Mouse (Mus musculus) liver, embryonic 13.5 days (tissue): ENCODE measurements around the gene Frs2. TPM values are rescaled to one million over a fixed set of nuclear protein-coding genes. Genes with fewer than 3 reads are reported as not detected.
"Not testable (repeated sequence)": the region's sequence is repeated elsewhere in the genome, so short reads cannot be mapped to it uniquely, and the experiment has no call there.

Experiments used
- ATAC-seq: fragments of 200-750 bp; cut with Nextera tagmentation; 2 replicates; pipeline ENCODE4 v1.8.0; 2017; ENCODE audit warnings: low read depth, mild to moderate bottlenecking, moderate number of reproducible peaks, moderate library complexity
- DNase-seq: peaks from one replicate; pipeline ENCODE4 v3.0.0; 2022
- H3K27ac ChIP-seq: fragments of 300-500 bp; sonication (generic); 2 replicates; pipeline ENCODE4 v1.5.1; 2015; ENCODE audit warnings: moderate library complexity, mild to moderate bottlenecking, inconsistent platforms
- H3K27me3 ChIP-seq: fragments of 300-500 bp; sonication (generic); 2 replicates; pipeline ENCODE4 v1.6.1; 2015; ENCODE audit warnings: mild to moderate bottlenecking, inconsistent platforms
- H3K36me3 ChIP-seq: fragments of 300-500 bp; sonication (generic); 2 replicates; pipeline ENCODE4 v1.6.1; 2015; ENCODE audit warnings: mild to moderate bottlenecking, inconsistent platforms
- H3K4me1 ChIP-seq: fragments of 300-500 bp; sonication (generic); replicated peaks from 2 replicates; pipeline ENCODE4 v1.6.1; 2015; ENCODE audit warnings: inconsistent platforms
- H3K4me2 ChIP-seq: fragments of 300-500 bp; sonication (generic); 2 replicates; pipeline ENCODE4 v1.6.1; 2015; ENCODE audit warnings: inconsistent platforms, mild to moderate bottlenecking, moderate library complexity
- H3K4me3 ChIP-seq: fragments of 300-500 bp; sonication (generic); replicated peaks from 2 replicates; pipeline ENCODE4 v1.5.1; 2015; ENCODE audit warnings: mild to moderate bottlenecking, inconsistent platforms
- H3K9ac ChIP-seq: fragments of 300-500 bp; sonication (generic); 2 replicates; pipeline ENCODE4 v1.6.1; 2015; ENCODE audit warnings: mild to moderate bottlenecking, inconsistent platforms
- H3K9me3 ChIP-seq: fragments of 300-500 bp; sonication (generic); replicated peaks from 2 replicates; pipeline ENCODE4 v1.6.1; 2016; ENCODE audit warnings: inconsistent platforms
- WGBS: fragments of 180-500 bp; shearing (Covaris S2); methylation state at CpG from one replicate; pipeline ENCODE4 v1.1.7; 2015; ENCODE audit not compliant: insufficient replicate concordance; 5-methylcytosine and 5-hydroxymethylcytosine counted together
- polyA plus RNA-seq: library from polyadenylated mRNA; unstranded; fragments of >200 nt; fragmentation: Nextera tagmentation; extraction: Ambion mirVana; gene quantifications from 2 replicates; pipeline ENCODE4 v1.2.1, GENCODE M21; 2015

The Frs2 gene
- polyA plus RNA-seq, 1 experiment from 2014 or later: 8.1 TPM

DNA sequence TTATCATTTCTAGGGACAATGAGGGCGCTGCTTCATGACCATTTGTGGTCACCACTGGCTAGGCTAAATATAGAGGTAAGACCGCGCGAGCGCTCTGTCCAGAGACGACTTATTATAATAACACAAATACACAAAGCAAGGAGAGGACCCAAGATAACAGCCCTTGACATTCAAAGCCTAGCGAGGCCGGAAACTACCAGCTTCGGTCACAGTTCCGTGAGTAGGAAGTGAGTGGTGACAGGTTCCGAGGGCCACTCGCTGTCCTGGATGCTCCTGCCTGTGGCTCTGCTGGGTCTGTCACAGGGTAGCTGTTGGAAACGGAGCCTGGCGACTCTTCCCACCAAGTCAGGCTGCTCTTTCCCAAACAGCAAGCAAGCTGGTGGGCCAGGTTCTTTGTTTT, 106.0 kb downstream of the Frs2 start:
- DNase-seq: no peak
- no peak overlapping the region for H3K4me3 ChIP-seq

GRCm38 (mm10) chr10:117040355-117040754, 108.0 kb downstream of the Frs2 start:
- no peak for ATAC-seq
- no peak for DNase-seq
- peaks cover 3% of the 10 kb centered on the region for H3K27me3 ChIP-seq
- H3K4me1 ChIP-seq: peaks cover 13% of the 10 kb centered on the region
- H3K4me3 ChIP-seq: no peak overlapping the region
- H3K9me3 ChIP-seq: no peaks in the 10 kb centered on the region
- no peak overlapping the region for H3K4me2 ChIP-seq
- no peaks in the 10 kb centered on the region for H3K36me3 ChIP-seq
- no peak overlapping the region for H3K27ac ChIP-seq
- no peak overlapping the region for H3K9ac ChIP-seq
- WGBS: 49% methylated on average over 6 of the region's 6 CpGs

More for the DNA sequence above, 106.0 kb downstream of the Frs2 start:
- Histone ChIP-seq H3K4me1 (peaks cover 16% of the 10 kb centered on the region), H3K27me3 (peaks cover 15% of the 10 kb centered on the region), H3K9me3 (no peaks in the 10 kb centered on the region), H3K36me3 (no peaks in the 10 kb centered on the region), H3K4me2 (no peak overlapping the region), H3K9ac (no peak overlapping the region), H3K27ac (no peak overlapping the region)
- WGBS: 49% methylated on average over 14 of the region's 14 CpGs
- ATAC-seq: no peak

- H3K27ac ChIP-seq: no peak overlapping the region
- no peak for ATAC-seq
- no peak overlapping the region for H3K9ac ChIP-seq
- H3K4me2 ChIP-seq: no peak overlapping the region
- no peaks in the 10 kb centered on the region for H3K36me3 ChIP-seq
- no peak overlapping the region for H3K4me3 ChIP-seq
- H3K4me1 ChIP-seq: no peaks in the 10 kb centered on the region
- DNase-seq: peak; percentile 47
- no peaks in the 10 kb centered on the region for H3K27me3 ChIP-seq
- no peaks in the 10 kb centered on the region for H3K9me3 ChIP-seq
- 15% methylated on average over 8 of the region's 8 CpGs for WGBS
These were observed 114.5 kb downstream of the Frs2 start for GRCm38 (mm10) chr10:117033785-117034184.

GRCm38 (mm10) chr10:117031160-117031559, 117.2 kb downstream of the Frs2 start:
- ATAC-seq (no peak), DNase-seq (no peak)
- Histone ChIP-seq H3K27ac (no peak overlapping the region), H3K36me3 (no peaks in the 10 kb centered on the region), H3K9me3 (no peaks in the 10 kb centered on the region), H3K4me3 (no peak overlapping the region), H3K4me2 (no peak overlapping the region), H3K4me1 (no peaks in the 10 kb centered on the region), H3K9ac (no peak overlapping the region), H3K27me3 (no peaks in the 10 kb centered on the region)
- whole genome bisulfite sequencing: 76% methylated on average over 3 of the region's 3 CpGs

GRCm38 (mm10) chr10:117026176-117026575, 122.2 kb downstream of the Frs2 start:
- 70% methylated on average over 8 of the region's 8 CpGs for WGBS
- Histone ChIP-seq H3K9ac (no peak overlapping the region), H3K9me3 (no peaks in the 10 kb centered on the region), H3K36me3 (no peaks in the 10 kb centered on the region), H3K27ac (no peak overlapping the region), H3K4me3 (no peak overlapping the region), H3K27me3 (peaks cover 26% of the 10 kb centered on the region), H3K4me1 (no peaks in the 10 kb centered on the region), H3K4me2 (no peak overlapping the region)
- ATAC-seq (no peak), DNase-seq (no peak)

DNA sequence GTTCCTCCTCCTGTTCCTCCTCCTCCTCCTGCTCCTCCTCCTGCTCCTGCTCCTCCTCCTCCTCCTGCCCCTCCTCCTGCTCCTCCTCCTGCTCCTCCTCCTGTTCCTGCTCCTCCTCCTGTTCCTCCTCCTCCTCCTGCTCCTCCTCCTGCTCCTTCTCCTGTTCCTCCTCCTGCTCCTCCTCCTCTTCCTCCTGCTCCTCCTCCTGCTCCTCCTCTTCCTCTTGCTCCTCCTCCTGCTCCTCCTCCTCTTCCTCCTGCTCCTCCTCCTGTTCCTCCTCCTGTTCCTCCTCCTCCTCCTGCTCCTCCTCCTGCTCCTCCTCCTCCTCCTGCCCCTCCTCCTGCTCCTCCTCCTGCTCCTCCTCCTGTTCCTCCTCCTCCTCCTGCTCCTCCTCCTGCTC, 122.6 kb downstream of the Frs2 start:
- H3K36me3 ChIP-seq, DNase-seq, H3K9me3 ChIP-seq, H3K9ac ChIP-seq, H3K27ac ChIP-seq, H3K4me1 ChIP-seq, H3K4me3 ChIP-seq, ATAC-seq, H3K4me2 ChIP-seq: not testable (repeated sequence)
- peaks cover 29% of the 10 kb centered on the region for H3K27me3 ChIP-seq

DNA sequence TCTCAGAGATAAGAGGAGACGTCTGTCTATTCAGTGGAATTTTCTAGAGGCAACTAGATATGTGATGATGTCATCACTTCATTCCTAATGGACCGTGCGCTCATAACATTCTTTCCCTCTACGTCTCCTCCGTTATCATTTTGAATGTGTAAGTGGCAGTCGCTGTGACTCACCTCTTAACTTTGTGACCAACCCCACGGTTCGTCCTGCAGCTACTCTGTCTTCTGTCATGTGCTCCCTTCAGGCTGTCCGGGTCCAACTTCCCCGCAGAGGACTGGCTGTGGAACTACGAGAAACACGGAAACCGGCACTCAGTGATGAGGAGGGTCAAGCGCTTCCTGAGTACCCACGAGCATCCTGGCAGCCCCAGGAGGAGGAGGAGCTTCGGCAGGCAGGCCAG, 124.6 kb downstream of the Frs2 start:
- ATAC-seq (no peak), DNase-seq (no peak)
- no peak overlapping the region for H3K4me3 ChIP-seq
- no peaks in the 10 kb centered on the region for H3K36me3 ChIP-seq
- peaks cover 29% of the 10 kb centered on the region for H3K27me3 ChIP-seq
- no peak overlapping the region for H3K9ac ChIP-seq
- H3K4me2 ChIP-seq: peak overlapping the region; percentile 30
- H3K4me1 ChIP-seq: no peaks in the 10 kb centered on the region
- WGBS: 27% methylated on average over 16 of the region's 16 CpGs
- H3K27ac ChIP-seq: no peak overlapping the region
- H3K9me3 ChIP-seq: no peaks in the 10 kb centered on the region

- no peak overlapping the region for H3K9ac ChIP-seq
- H3K27ac ChIP-seq: no peak overlapping the region
- no peak overlapping the region for H3K4me3 ChIP-seq
- DNase-seq (no peak), ATAC-seq (no peak)
- H3K36me3 ChIP-seq: no peaks in the 10 kb centered on the region
- H3K9me3 ChIP-seq: peaks cover 12% of the 10 kb centered on the region; the same call in 1 of the 2 replicates
- H3K27me3 ChIP-seq: peaks cover 29% of the 10 kb centered on the region
- H3K4me2 ChIP-seq: no peak overlapping the region
- no peaks in the 10 kb centered on the region for H3K4me1 ChIP-seq
- 51% methylated on average over 21 of the region's 21 CpGs for WGBS
These were observed 127.1 kb downstream of the Frs2 start for GRCm38 (mm10) chr10:117021020-117021754.

Other genes starting within 250 kb of the Frs2 start
- 9.8 and 11.0 TPM in 2 replicates for gene Rab3ip, start 197.8 kb downstream of the Frs2 start, polyA plus RNA-seq
- not detected in 2 replicates for gene Gm10271, start 175.9 kb downstream of the Frs2 start, polyA plus RNA-seq
- 0.03 TPM in 1 of 2 replicates, not detected in the other for gene Best3, start 162.2 kb downstream of the Frs2 start, polyA plus RNA-seq
- gene Lrrc10, start 103.2 kb downstream of the Frs2 start, polyA plus RNA-seq: 0.10 TPM in 1 of 2 replicates, not detected in the other
- gene Cct2, start 84.7 kb downstream of the Frs2 start, polyA plus RNA-seq: 220 and 240 TPM in 2 replicates
- 49.2 and 56.2 TPM in 2 replicates for gene Yeats4, start 76.0 kb upstream of the Frs2 start, polyA plus RNA-seq
- gene 9530003J23Rik, start 90.2 kb upstream of the Frs2 start, polyA plus RNA-seq: not detected in 2 replicates
- 150 and 159 TPM in 2 replicates for gene Lyz2, start 133.8 kb upstream of the Frs2 start, polyA plus RNA-seq
- not detected in 2 replicates for gene Lyz1, start 144.3 kb upstream of the Frs2 start, polyA plus RNA-seq
- 69.2 and 87.2 TPM in 2 replicates for gene Cpsf6, start 231.5 kb upstream of the Frs2 start, polyA plus RNA-seq